Mouse (Mus musculus): Measurements from ENCODE around the gene Zdhhc17.

GRCm38 (mm10) chr10:110922612-110923011 lies 87.3 kb downstream of the Zdhhc17 start:
- no peak for TF ChIP-seq CTCF (IDR thresholded peaks at IDR 0.05)
- no peak for TF ChIP-seq EP300 (IDR thresholded peaks at IDR 0.05)

Data from lung, postnatal 0 days (tissue).